Comparison of ENCODE assay signal across 7 mouse cellular contexts in the genomic region with DNA sequence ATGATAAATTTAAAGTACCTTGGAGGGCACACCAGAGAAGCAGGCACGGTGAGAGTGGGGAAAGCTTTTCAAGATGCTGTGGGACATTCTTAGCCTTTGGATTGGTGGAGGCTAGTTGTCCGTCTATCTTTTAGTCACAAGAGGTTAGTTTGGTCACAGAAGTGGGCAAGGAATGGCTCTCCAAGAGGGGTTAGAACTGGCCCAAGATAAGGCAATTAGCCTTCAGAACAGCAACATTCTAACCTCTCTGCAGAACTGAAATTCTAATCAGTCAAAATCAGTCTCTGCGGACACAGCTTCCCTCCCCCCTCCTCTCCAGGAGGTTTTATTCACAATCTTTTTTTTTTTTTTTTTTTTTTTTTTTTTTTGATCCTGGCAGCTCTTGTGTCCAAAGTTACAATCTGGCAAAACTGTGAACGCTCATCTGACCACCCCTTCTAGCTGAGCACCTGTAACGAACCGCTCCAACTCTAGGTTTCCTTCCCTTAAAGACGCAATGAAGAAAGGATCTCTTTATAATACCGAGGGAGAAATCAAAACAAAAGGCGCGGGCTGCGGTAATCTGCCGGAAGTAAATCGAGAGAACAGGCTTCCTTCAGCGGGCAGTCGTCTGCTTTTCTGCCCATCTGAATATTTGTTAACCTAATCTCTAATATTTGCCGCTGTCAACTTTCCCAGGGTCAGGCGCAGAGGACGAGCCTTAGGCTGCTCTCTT. TPM values are rescaled to one million over a fixed set of nuclear protein-coding genes. Genes with fewer than 3 reads are reported as not detected.
DNase-seq lines count a peak whose midpoint lies in the region; ATAC-seq and TF ChIP-seq lines count a peak whose summit lies in the region.

No protein-coding gene starts in this region.

- H3K4me2 ChIP-seq in forebrain, embryonic 11.5 days (ENCODE audit: low read depth, low read length, severe bottlenecking) = peak overlapping the region; percentile 76
- peak overlapping the region; percentile 87 for H3K4me2 ChIP-seq in limb, embryonic 13.5 days (replicated peaks)
- H3K4me2 ChIP-seq in stomach, embryonic 16.5 days (ENCODE audit: low read depth, low read length) = peak overlapping the region; percentile 85

- peak overlapping the region; percentile 70 for H3K4me3 ChIP-seq in spleen, adult 2 months (ENCODE audit: extremely low read depth, insufficient read depth, insufficient read length)
- H3K4me3 ChIP-seq in forebrain, embryonic 11.5 days (ENCODE audit: low read depth, low read length) = peak overlapping the region; percentile 48
- peak overlapping the region; percentile 49 for H3K4me3 ChIP-seq in limb, embryonic 13.5 days
- H3K4me3 ChIP-seq in stomach, embryonic 16.5 days (replicated peaks; ENCODE audit: low read length) = peak overlapping the region; percentile 56

- peak; percentile 15 to 26 for DNase-seq in spleen, adult 2 months (ENCODE audit: low read depth in 1 of 2, low spot score in 2 of 2)
- DNase-seq in spleen, postnatal 14 days (ENCODE audit: low spot score in 2 of 2) = no peak
- DNase-seq in forebrain, embryonic 11.5 days (ENCODE audit: low spot score) = no peak
- no peak for DNase-seq in right cerebral cortex, postnatal 36 days (ENCODE audit: low spot score in 2 of 2)
- no peak for DNase-seq in kidney, postnatal 25 days

- peak overlapping the region; percentile 48 for H3K9ac ChIP-seq in forebrain, embryonic 11.5 days (ENCODE audit: low read length)
- peak overlapping the region; percentile 57 for H3K9ac ChIP-seq in limb, embryonic 13.5 days
- peak overlapping the region; percentile 67 for H3K9ac ChIP-seq in stomach, embryonic 16.5 days (ENCODE audit: low read length)

- 7% methylated on average over 18 of the region's 18 CpGs for WGBS in spleen, adult 2 months
- 4% methylated on average over 18 of the region's 18 CpGs for WGBS in forebrain, embryonic 11.5 days
- 6% methylated on average over 18 of the region's 18 CpGs for WGBS in limb, embryonic 13.5 days
- WGBS in stomach, embryonic 16.5 days = 5% methylated on average over 18 of the region's 18 CpGs

- TF ChIP-seq POLR2A in spleen, adult 2 months (IDR thresholded peaks at IDR 0.05; ENCODE audit: low read depth, low read length) = no peak

- H3K27ac ChIP-seq in spleen, adult 2 months (ENCODE audit: insufficient read depth, low read length) = peak overlapping the region; percentile 25; the same call in 1 of the 2 replicates
- no peak overlapping the region for H3K27ac ChIP-seq in forebrain, embryonic 11.5 days (ENCODE audit: low read depth, low read length)
- no peak overlapping the region; the same call in 1 of the 2 replicates for H3K27ac ChIP-seq in limb, embryonic 13.5 days
- peak overlapping the region; percentile 90 for H3K27ac ChIP-seq in stomach, embryonic 16.5 days (ENCODE audit: low read length)

- no peaks in the 10 kb centered on the region for H3K36me3 ChIP-seq in spleen, adult 2 months (ENCODE audit: control insufficient read depth, insufficient read depth, low read length)
- H3K36me3 ChIP-seq in forebrain, embryonic 11.5 days (ENCODE audit: control insufficient read depth, insufficient read depth, low read length) = no peaks in the 10 kb centered on the region
- H3K36me3 ChIP-seq in limb, embryonic 13.5 days = no peaks in the 10 kb centered on the region
- no peaks in the 10 kb centered on the region for H3K36me3 ChIP-seq in stomach, embryonic 16.5 days (ENCODE audit: control insufficient read depth, insufficient read depth, low read length)

- H3K4me1 ChIP-seq in spleen, adult 2 months (ENCODE audit: control insufficient read depth, insufficient read depth, insufficient read length) = peaks cover 3% of the 10 kb centered on the region; the same call in 1 of the 2 replicates
- peaks cover 4% of the 10 kb centered on the region; the same call in 1 of the 2 replicates for H3K4me1 ChIP-seq in forebrain, embryonic 11.5 days (replicated peaks; ENCODE audit: control insufficient read depth, insufficient read depth, low read length)
- peaks cover 8% of the 10 kb centered on the region for H3K4me1 ChIP-seq in limb, embryonic 13.5 days
- peaks cover 14% of the 10 kb centered on the region; the same call in 1 of the 2 replicates for H3K4me1 ChIP-seq in stomach, embryonic 16.5 days (ENCODE audit: control insufficient read depth, insufficient read depth, low read length)

- TF ChIP-seq CTCF in spleen, adult 2 months (IDR thresholded peaks at IDR 0.05; ENCODE audit: extremely low read depth, insufficient read depth, insufficient read length, insufficient replicate concordance) = no peak

- no peaks in the 10 kb centered on the region for H3K27me3 ChIP-seq in spleen, adult 2 months (ENCODE audit: control insufficient read depth, insufficient read depth, low read length)
- H3K27me3 ChIP-seq in forebrain, embryonic 11.5 days (ENCODE audit: control insufficient read depth, insufficient read depth, low read length) = no peaks in the 10 kb centered on the region
- peaks cover 12% of the 10 kb centered on the region; the same call in 1 of the 2 replicates for H3K27me3 ChIP-seq in limb, embryonic 13.5 days
- no peaks in the 10 kb centered on the region for H3K27me3 ChIP-seq in stomach, embryonic 16.5 days (ENCODE audit: control insufficient read depth, insufficient read depth, low read length)

- peak; percentile 16; the same call in 1 of the 2 replicates for ATAC-seq in forebrain, embryonic 11.5 days (replicated peaks; ENCODE audit: low FRiP score)
- no peak for ATAC-seq in limb, embryonic 13.5 days (ENCODE audit: low FRiP score, low read depth)
- ATAC-seq in stomach, embryonic 16.5 days (ENCODE audit: insufficient read depth, low FRiP score) = 0 out of 2 replicates have a peak, but pooled peaks have one; percentile 2

- H3K9me3 ChIP-seq in forebrain, embryonic 11.5 days (ENCODE audit: control insufficient read depth, low read length) = no peaks in the 10 kb centered on the region
- no peaks in the 10 kb centered on the region for H3K9me3 ChIP-seq in limb, embryonic 13.5 days
- no peaks in the 10 kb centered on the region for H3K9me3 ChIP-seq in stomach, embryonic 16.5 days (replicated peaks; ENCODE audit: control insufficient read depth, low read length)

RNA-seq across cellular contexts. Expression of gene Vwa3b, which starts 2.2 kb away (rescaled TPM):
- polyA plus RNA-seq in spleen, adult 2 months (2012; rRNA removed) = 0.21 and 0.23 TPM in 2 replicates
- polyA plus RNA-seq in forebrain, embryonic 11.5 days (2014; fragmentation: Nextera tagmentation; extraction: Ambion mirVana) = 0.28 TPM in 1 of 2 replicates, not detected in the other
- polyA plus RNA-seq in limb, embryonic 13.5 days (2015; fragmentation: Nextera tagmentation; extraction: Ambion mirVana) = 0.92 and 1.9 TPM in 2 replicates
- polyA plus RNA-seq in stomach, embryonic 16.5 days (2015; fragmentation: Nextera tagmentation; extraction: Ambion mirVana) = 0.37 and 0.94 TPM in 2 replicates

Comparison
In these comparisons a context has a peak if more than half of its experiments do, and no peak if none do; other contexts are left out.
1. DNase-seq: peak in spleen, adult 2 months (2 of 2); none in spleen, postnatal 14 days (0 of 2), forebrain, embryonic 11.5 days (single experiment), right cerebral cortex, postnatal 36 days (0 of 2) and kidney, postnatal 25 days (0 of 2).
2. H3K27ac ChIP-seq: peak in spleen, adult 2 months (single experiment) and stomach, embryonic 16.5 days (single experiment); none in forebrain, embryonic 11.5 days (single experiment) and limb, embryonic 13.5 days (single experiment).
3. Peak in every context shown above with its lines, with median percentiles within 50 percentile points of each other: H3K4me3 ChIP-seq, H3K4me2 ChIP-seq and H3K9ac ChIP-seq.